Mouse (Mus musculus) ES-Bruce4 (cell line): Measurements from ENCODE around the gene Mvk.

ENCODE experiments used
- CTCF ChIP-seq: IDR thresholded peaks from one replicate; pipeline ENCODE4 v1.8.1; 2011; ENCODE audit warnings: low read depth, low read length
- EP300 ChIP-seq: IDR thresholded peaks from 2 replicates; pipeline ENCODE4 v1.6.1; 2011; ENCODE audit warnings: low read depth, low read length; ENCODE audit not compliant: insufficient read depth
- POLR2A ChIP-seq: IDR thresholded peaks from one replicate; pipeline ENCODE4 v1.8.1; 2011; ENCODE audit warnings: low read length; ENCODE audit not compliant: insufficient read depth

DNA sequence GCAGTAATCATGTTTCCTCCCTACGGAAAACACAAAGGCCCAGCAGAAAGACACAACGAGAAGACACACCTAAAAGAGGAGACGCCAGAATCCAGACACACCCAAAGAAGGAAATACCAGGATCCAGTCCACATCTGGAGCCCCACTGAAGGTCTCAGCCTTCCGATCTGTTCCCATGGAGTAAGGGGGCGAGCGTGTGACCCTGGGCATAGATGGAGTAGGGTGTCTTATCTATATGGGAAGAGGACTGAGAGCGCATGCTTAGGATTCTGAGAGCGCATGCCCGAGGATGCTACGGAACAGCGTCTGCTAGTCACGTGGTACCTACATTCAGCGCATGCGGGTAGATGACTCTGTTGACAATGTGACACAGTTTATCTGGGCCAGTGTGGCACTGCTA lies 41.6 kb downstream of the Mvk start:
- TF ChIP-seq CTCF = no peak
- TF ChIP-seq POLR2A = no peak
- TF ChIP-seq EP300 = no peak
